Mouse (Mus musculus): Measurements from ENCODE around the gene Slc34a3.

Gene Slc34a3

DNA sequence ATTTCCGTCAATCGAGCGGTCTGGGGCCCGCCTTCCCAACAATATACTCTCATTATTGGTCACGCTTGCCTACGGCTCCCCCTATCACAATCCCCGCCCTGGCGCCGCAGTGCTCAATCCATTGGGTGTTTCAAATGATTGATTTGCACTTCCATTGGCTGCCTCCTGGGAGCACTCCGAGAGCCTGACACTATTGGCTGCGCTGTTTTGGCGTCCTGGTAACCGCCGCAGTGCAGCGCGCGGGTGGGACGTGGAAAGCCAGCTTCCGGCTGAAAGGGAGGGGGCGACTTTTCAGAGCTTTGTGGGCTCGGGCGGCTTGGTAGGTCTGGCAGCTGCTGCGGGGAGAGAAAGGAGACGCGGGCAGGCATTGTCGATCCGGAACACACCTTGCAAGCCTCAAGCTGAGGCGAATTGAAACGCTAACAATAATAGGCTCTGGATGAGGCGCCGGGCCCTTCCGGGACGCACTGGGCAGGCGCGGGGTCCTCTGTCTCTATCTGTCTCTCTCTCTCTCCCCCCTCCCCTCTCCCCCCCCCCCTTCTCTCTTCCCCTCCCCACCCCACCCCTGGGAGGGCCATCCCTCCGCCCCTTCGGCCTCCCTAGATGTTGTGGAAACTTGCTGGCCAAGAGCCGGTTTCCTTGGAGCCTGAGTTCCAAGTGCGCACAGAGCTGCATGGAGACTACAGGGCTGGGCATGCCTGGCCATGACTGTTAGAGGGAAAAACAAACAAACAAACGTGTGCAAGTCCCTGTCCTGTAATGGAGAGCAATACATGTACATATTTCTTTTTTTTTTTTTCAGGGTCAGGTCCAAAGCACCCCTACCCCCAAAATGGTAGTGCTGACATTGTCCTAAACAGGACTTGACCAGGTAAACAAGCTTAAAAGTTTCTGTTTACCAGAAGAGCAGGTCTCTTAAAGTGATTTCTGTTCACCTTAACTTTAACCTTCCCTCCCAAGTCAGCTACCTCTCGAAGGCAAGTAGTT lies 9.1 kb downstream of the Slc34a3 start:
- DNase-seq (ENCODE audit: low spot score) = peak; percentile 84

DNA sequence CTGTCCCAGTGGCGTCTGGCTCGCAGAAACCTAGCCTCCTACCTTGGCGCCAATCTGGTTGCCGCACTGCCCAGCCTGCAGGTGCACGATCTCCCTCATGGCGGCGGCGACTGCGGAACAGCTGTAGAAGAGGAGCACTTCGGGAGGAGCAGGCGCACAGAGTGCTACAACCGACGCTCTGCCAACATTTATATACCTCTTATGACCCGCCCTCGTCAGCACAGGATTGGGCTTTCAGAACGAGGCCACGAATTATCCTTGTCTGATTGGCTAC lies 9.7 kb downstream of the Slc34a3 start, which contains the start of gene Tubb4b:
Gene Tubb4b, minus strand, starts transcription at position 211 of the 274 bp plus-strand sequence.
- no peak for DNase-seq (ENCODE audit: low spot score)

DNA sequence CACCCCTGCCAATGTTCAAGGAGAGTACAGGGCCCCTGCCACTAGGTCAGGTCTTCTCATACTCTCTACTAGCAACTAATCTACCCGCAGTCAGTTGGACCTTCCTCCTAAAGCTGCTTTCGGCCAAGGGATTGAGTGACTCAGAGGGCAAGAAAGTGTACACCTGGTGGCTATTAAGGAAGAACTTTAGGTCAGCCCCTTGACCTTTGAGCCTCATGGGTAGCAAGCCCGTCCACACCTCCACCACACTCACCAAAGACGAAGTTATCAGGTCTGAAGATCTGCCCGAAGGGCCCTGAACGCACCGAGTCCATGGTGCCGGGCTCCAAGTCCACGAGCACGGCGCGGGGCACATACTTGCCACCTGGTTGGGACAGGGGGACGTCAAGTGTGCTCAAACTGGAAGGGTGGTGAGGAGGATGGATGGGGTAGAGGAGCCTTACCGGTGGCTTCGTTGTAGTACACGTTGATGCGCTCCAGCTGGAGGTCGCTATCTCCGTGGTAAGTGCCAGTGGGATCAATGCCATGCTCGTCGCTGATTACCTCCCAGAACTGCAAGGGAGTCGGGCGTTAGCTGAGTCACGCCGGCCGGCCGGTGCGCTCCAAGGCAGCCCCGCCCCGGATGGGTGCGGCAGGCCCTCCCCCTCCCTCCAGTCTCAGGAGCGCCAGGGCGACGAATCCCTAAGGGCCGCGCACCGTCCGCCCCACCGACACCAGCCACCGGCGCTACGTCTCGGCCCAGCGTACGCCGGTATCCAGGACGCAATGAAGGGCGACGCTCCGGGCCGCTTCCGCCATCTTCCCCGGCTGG lies 10.3 kb downstream of the Slc34a3 start:
- peak; percentile 80 for DNase-seq (ENCODE audit: low spot score)

DNA sequence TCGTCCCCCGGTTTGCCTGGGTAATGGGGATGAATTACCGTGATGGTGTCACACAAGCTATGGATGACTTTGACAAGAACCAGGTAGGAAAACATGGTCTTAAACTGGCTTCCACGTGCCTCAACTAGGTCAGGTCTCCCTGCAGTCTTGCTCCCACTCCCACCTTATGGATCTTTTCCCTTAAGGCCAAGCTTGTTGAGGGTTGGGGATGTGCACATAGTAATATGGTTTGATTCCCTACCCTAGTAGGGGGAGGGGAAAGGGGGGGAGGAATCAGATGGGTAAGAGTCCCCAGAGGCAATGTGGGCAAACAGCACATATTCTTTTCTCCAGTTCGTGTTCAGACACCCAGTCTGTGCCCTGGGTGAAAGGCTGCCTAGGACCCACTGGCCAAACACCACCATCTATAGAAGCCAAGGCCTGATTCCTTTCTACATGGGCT lies 12.8 kb downstream of the Slc34a3 start:
- no peak for DNase-seq (ENCODE audit: low spot score)

DNA sequence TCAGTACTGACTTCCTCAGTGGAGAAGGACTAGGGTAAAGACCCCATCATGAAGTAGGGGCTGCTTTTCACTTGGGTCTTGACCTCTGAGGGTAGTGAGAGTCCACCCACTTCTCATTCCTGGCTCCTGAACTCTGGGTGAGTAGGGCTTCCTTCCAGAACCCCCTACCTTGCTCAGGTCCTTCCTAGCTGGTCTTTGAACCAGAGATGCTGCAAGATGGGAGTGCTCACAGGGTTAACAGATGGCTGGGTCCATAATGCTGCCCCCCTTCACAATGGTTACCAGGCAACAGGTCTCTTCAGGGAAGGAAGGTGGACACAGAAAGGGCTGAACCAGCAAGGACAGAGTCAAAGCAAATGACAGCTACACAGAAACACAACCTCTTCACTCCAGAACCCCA lies 15.7 kb downstream of the Slc34a3 start, which contains the start of gene Fam166a:
Gene Fam166a, plus strand, starts transcription at position 301 of the 400 bp plus-strand sequence.
- no peak for DNase-seq (ENCODE audit: low spot score)

DNA sequence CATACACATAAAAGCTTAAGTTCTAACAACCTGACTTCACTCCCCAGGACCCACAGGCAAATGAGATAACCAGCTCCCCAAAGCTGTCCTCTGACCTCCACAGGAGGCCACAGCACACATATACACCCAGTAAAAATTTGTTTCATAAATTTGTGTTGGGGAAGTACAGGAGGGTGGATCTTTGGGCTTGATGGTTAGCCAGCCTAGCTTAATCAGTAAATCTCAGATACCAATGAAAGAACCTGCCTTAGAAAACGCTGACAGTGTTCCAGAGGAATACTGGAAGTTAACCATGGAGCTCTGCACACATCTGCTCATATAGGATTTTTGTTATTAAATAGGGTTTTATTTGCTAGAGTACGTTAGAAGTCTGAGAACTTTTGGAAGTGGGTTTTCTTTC lies 16.5 kb downstream of the Slc34a3 start:
- DNase-seq (ENCODE audit: low spot score) = no peak

DNA sequence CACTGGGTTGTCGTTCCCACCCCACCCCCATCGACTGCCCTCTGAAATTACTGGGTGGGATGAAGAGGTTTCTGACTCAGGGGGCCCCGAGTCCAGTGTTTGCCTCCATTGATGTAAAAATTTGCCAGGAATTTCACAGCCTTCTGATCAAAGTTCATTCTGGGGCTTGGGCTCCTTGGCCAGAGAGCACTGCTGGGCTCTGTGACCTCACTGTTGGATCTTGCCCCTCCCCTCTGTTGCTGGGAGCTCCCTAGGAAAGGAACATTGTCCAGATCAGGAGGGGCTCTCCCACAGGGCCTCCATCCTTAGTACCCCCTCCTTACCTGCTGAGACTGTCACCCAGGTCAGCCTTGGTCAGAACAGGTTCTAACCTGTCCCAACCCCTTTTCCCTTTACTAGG lies 19.7 kb downstream of the Slc34a3 start, which contains the start of gene Stpg3:
Gene Stpg3, minus strand, starts transcription at position 194 of the 400 bp plus-strand sequence.
- no peak for DNase-seq (ENCODE audit: low spot score)

DNA sequence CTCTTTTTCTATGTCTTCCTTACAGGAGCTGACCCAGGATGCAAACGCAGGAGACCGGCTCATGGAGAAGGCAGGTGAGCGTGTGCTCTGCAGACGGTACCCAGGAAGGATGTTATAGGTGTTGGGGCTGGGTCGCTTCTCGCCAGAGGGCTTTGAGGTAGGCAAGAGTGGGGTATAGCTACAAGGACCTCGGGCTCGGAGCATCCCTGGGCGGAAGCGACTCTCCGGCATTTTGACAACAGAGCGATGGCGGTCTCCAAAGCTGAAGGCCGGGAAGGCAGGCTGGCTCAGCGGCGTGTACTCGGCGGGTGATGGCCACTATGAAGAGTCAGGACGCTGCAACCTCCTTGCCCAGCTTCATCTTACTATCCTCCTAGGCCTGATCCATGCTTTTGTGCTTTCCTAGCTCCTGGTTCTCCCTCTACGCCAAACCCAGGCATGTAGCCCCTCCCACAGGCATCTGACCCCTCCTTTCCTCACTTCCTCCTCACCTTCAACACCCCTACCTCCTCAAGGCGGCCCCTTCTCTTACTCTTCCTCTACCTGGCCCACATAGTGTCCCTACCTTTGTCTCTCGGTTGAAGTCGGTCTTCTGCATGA lies 20.8 kb downstream of the Slc34a3 start:
- no peak for DNase-seq (ENCODE audit: low spot score)

DNA sequence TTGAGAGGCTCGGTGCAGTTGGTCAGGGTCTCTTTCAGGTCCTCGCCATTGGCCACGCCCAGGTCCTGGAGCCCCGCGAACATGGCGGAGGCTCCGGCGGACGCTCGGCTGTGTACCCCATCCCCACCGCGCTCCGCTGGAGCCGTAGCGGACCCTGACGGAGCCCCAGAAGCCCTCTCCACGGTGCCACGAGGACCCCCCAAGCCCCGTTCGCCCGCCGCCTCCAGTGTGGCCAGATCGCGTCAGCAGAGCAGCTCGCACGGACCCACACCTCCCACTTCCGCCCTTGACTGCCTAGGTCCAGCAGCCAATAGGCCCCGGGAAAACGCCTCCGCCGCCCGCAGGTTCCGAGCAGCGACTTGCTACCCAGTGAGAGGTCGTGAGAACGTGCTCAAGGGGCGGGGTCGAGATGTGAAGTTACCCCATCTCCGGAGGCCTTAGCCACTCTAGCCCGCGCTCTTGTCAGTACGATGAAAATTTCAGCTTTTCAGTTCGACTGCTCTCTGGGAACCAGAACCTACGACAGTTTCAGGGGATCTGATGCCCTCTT lies 23.0 kb downstream of the Slc34a3 start, which contains the start of gene Nelfb:
Gene Nelfb, minus strand, starts transcription at position 369 of the 550 bp plus-strand sequence.
- DNase-seq (ENCODE audit: low spot score) = peak; percentile 83

DNA sequence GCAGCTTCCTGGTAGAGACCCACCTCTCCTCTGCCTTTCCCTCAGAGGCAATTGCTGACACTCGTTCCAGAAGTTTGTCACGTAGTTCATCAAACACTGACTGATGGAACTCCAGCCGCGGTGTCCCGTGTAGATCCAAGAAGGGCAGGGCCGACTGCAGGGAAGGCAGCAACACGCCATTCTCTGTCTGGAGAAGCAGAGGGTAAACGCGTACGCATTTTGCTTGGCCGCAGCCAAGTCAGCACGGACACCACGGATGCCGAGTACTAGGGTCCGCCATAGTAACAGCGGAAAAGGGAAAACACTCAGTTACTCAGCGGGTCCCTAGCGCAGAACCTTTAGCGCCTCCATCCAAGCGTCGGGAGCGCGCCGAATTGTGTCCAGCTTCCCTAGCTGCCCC lies 23.5 kb downstream of the Slc34a3 start:
- no peak for DNase-seq (ENCODE audit: low spot score)

DNA sequence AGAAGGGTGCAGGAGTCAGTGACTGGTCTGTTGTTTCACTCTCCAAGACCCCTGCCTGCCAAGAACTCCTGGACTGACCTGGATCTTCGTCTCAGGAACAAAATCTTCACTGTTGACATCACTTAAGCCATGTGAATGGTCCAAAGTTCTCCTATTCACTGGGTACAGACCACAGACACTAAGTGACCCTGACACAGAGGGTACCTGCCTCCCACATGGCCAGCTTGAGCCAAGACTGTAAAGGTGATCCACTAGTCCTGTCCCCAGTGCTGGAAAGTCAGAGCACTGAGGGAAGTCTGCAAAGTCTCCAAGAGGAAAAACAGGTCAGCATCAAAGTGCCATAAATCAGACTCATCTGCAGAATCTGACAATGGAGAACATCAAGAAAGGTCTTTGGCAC lies 26.6 kb downstream of the Slc34a3 start:
- no peak for DNase-seq (ENCODE audit: low spot score)

DNA sequence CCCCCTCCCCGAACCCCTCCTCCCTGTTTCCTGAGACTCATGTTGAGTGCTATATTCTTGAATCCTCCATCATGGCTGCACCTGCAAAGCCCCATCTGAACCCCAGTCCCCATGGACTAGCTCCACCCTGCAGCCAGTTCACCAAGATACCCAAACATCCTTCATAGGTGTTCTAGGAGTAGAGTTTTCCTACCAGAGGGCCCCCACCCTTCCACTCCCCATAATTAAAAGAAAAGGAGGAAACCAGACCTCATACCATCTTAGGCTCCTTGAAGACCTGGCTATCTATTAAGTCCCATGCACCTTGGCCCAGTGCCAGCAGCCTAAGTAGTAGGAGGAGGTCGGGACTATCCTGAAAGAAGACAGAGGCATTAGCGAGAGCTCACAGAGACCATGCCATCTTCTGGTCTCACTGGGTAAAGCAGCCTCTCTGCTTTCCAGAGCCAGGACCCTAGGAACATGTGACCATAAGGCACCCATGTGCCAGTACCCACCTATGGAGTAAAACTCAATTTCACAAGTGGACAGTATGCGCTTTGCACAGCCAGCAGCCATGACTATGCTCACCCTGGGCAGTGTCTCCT lies 30.4 kb downstream of the Slc34a3 start:
- DNase-seq (ENCODE audit: low spot score) = no peak

DNA sequence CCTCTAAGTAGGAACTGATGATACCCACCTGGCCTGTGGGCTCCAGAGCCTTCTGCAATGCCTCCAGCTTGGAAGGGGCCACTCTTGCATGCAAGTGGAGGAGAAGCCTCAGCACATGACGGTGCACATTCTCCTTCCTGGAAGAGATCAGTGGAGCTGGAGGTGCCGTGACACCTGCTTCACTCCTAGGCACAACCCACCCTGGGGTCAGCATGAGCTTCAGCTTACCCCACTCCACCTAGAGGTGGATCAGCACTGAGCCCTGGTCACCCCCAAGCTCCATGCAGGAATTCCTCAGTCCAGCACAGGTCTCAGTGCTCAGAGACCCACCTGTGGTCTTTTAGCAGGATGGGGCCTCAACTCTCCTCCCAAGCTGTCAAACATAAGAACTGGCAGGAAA lies 33.5 kb downstream of the Slc34a3 start:
- DNase-seq (ENCODE audit: low spot score) = no peak

DNA sequence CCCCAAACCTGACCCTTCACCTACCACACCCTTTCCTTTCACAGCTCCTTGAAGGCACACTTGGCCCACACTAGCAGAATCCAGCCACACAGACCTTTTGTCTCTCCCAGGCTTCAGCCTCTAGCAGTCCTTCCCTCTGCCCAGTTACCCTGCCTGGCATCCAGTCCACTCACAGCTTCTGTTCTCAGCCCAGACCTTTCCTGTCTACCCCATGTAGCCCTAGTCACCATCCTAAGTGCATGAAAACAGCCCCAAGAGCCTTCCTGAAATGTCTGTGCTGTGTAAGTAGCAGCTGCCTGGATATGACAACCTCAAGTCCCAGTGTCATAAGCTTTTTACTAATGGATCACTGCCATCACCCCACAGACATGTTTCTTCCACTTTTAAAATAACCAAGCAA lies 36.2 kb downstream of the Slc34a3 start:
- DNase-seq (ENCODE audit: low spot score) = no peak

DNA sequence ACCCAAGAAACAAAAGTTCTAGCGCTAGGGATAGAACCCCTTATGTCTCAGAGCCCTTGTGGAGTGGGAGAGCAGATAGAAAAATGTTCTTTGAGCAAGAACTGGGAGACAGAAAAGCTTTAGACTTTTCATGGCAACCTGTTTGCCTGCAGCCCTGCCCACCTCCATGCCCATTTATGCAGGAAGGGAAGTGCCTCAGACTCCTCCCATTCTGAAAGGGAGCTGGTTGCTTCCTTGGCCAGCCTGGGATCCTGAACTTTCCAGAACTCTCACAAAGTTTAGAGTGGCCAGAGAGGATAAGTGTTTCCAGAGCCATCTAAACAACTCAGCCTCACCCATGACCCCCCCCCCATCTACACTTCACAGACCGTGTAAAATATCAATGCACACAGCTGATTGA lies 37.0 kb downstream of the Slc34a3 start:
- no peak for DNase-seq (ENCODE audit: low spot score)

DNA sequence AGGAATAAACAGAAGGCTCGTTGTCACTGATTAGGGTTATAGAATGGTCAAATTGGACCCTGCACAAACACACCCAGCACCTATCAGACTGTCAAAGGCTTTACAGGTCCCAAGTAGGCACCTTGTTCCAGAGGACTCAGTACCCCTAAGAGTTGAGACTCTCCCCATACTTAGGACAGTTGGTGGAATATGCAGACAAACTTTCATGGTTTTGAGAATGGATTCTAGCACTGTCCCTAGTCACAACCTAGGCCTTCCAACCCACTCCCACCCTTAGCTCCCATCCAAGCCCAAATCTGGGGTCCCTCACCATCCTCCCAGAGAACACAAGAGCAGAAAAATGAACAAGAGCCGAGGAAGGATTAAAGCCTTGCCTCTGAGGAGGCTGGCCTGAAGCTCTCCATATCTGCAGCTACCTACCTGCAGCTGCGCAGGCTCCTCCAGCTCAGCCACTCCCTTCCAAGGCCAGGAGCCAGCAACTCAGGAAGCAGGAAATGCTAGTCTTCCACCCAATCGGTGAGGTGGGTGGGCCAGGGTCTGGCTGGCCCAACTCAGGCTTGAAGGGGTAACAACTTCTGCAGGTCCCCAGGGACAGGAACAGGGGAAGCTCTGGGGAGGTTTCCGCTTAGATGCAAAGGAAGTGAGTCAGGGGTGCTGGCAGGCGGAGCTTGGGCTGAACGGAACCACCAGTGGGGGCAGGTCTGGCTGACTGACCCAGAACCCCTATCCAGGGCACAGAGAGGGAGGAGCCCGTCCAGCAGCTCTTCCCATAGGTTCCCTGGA lies 37.8 kb downstream of the Slc34a3 start, which contains the start of gene Tor4a:
Gene Tor4a, minus strand, starts transcription at position 715 of the 783 bp plus-strand sequence.
- peak; percentile 56 for DNase-seq (ENCODE audit: low spot score)

DNA sequence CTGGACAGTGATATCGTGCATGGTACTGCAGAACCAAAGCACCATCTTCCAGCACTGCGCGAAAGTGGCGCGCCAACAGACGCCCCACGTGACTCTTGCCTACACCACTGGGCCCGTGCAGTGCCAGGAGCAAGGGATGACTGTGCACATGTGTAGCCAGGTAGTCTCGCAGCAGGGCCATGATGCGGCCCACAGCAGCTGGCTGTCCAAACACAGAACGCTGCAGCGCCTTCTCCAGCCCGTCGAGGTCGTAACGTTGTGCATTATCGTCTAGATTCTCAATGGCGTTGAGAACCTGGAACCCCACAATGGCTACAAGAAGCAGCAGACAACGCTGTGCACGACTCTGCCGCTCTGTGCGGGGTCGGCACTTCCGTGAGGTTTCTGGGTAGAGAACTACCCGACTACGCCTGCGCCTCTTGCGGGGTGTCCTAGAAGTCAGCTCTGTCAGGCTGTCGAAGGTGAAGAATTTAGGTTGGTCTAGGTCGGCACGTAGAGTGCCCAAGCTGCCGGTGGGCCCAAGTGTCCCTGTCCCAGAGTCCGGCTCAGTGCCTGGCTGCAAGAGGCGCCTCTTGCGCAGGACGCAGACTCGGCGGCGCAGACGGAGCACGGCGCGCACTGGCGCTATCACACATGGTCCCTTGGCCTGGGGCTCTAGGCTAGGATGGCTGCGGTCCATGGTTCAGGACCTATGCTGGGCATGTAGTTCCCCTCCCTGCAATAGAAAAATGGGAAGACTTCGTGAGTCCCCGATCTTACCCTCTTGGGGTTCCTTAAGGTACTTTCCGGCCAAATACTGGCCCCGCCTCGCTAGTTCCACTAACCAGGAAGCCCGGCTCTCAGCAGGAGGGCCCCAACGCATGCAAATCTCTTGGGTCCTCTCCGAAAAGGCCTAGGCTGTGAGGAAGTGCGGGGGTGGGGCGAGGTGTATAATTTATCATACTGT lies 38.7 kb downstream of the Slc34a3 start:
- peak; percentile 53 for DNase-seq (ENCODE audit: low spot score)

DNA sequence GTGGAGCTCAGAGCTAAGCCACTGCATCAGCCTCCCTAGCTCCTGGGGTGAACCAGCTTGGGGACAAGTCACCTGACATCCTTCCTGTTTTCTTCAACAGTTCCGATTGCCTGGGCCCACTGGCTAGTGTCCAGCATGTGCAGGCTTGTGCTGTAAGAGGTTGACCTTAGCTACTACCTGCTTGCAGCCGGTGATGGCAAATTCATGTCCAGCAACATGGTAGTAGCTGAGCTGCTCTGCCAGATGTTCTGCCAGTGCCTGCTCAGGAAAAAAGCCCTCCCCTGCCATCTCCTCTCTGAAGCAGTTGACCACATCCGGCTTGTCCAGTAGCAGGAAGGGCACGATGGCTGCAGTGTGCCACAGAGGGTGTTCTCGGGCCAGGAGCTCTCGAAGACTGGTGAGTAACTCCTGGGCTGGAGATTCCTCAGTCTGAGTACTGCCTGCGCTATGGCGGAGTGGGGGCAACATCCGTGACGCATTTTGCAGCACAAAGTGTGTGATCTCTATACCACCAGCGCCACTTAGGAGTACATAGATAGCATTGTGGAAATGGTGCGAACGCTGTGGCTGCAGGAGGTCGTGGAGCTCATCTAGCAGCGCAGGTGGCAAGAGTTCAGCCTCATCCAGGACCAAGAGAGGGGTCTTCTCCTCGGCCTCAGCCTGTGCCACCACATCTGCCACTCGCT lies 39.5 kb downstream of the Slc34a3 start:
- DNase-seq (ENCODE audit: low spot score) = no peak

DNA sequence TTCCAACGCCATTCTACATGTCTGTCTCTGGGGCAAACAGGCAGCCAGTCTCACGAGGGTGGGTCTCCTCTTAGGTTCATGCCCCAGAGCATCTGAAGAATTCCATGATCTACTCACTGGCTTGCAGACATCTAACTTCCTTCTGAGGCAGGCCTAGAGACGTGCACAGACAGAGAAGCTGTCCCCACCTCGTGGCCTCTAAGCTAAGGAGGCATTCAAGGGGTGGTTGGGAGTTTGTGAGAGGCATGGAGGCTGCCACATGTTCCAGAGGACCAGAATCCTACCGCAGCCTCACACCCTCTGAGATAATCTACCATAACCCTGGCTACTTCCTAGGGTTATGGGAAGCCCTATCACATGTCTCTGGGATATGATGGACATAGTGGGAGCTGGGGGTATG lies 40.2 kb downstream of the Slc34a3 start:
- no peak for DNase-seq (ENCODE audit: low spot score)
